Mouse (Mus musculus) kidney, embryonic 14.5 days (tissue): ENCODE data around the gene Agrp. TPM values are rescaled to one million over a fixed set of nuclear protein-coding genes. Genes with fewer than 3 reads are reported as not detected.

ENCODE experiments used
- ATAC-seq: fragments of 200-750 bp; cut with Nextera tagmentation; 2 replicates; pipeline ENCODE4 v1.8.0; 2017; ENCODE audit warnings: moderate number of reproducible peaks, mild to moderate bottlenecking, moderate TSS enrichment, moderate library complexity; ENCODE audit not compliant: low FRiP score, low TSS enrichment
- H3K27ac ChIP-seq: fragments of 300-500 bp; sonication (generic); 2 replicates; pipeline ENCODE4 v1.5.1; 2014; ENCODE audit warnings: low read depth, mild to moderate bottlenecking, low read length, moderate library complexity, mixed read lengths
- H3K27me3 ChIP-seq: fragments of 300-500 bp; sonication (generic); 2 replicates; pipeline ENCODE4 v1.6.1; 2014; ENCODE audit warnings: mild to moderate bottlenecking, low read length; ENCODE audit not compliant: control insufficient read depth, insufficient read depth
- H3K36me3 ChIP-seq: fragments of 300-500 bp; sonication (generic); 2 replicates; pipeline ENCODE4 v1.6.1; 2014; ENCODE audit warnings: low read length, mixed read lengths; ENCODE audit not compliant: control insufficient read depth, insufficient read depth
- H3K4me1 ChIP-seq: fragments of 300-500 bp; sonication (generic); 2 replicates; pipeline ENCODE4 v1.6.1; 2014; ENCODE audit warnings: low read length, mixed read lengths; ENCODE audit not compliant: control insufficient read depth, insufficient read depth
- H3K4me2 ChIP-seq: fragments of 300-500 bp; sonication (generic); replicated peaks from 2 replicates; pipeline ENCODE4 v1.6.1; 2014; ENCODE audit warnings: low read depth, mild to moderate bottlenecking, low read length
- H3K4me3 ChIP-seq: fragments of 300-500 bp; sonication (generic); 2 replicates; pipeline ENCODE4 v1.5.1; 2014; ENCODE audit warnings: mild to moderate bottlenecking, low read length
- H3K9ac ChIP-seq: fragments of 300-500 bp; sonication (generic); 2 replicates; pipeline ENCODE4 v1.6.1; 2014; ENCODE audit warnings: low read depth, mild to moderate bottlenecking, low read length, moderate library complexity
- H3K9me3 ChIP-seq: fragments of 300-500 bp; sonication (generic); 2 replicates; pipeline ENCODE4 v1.6.1; 2016; ENCODE audit warnings: low read length; ENCODE audit not compliant: control insufficient read depth
- WGBS: fragments of 180-500 bp; shearing (Covaris S2); extraction: QIAGEN DNeasy Blood & Tissue Kit; methylation state at CpG from one replicate; pipeline ENCODE4 v1.1.7; 2014; 5-methylcytosine and 5-hydroxymethylcytosine counted together
- microRNA counts: library from miRNA; unstranded; fragments of <30 nt; microRNA quantifications from one replicate; lab custom pipeline; 2017
- microRNA-seq: library from miRNA; unstranded; fragments of <30 nt; microRNA quantifications from one replicate; pipeline ENCODE4, GENCODE M21; 2016
- polyA plus RNA-seq: library from polyadenylated mRNA; unstranded; fragments of >200 nt; fragmentation: Nextera tagmentation; extraction: Ambion mirVana; gene quantifications from 2 replicates; pipeline ENCODE4 v1.2.1, GENCODE M21; 2014

Gene Agrp
- polyA plus RNA-seq, 1 experiment from 2014 or later: 1.3 TPM

DNA sequence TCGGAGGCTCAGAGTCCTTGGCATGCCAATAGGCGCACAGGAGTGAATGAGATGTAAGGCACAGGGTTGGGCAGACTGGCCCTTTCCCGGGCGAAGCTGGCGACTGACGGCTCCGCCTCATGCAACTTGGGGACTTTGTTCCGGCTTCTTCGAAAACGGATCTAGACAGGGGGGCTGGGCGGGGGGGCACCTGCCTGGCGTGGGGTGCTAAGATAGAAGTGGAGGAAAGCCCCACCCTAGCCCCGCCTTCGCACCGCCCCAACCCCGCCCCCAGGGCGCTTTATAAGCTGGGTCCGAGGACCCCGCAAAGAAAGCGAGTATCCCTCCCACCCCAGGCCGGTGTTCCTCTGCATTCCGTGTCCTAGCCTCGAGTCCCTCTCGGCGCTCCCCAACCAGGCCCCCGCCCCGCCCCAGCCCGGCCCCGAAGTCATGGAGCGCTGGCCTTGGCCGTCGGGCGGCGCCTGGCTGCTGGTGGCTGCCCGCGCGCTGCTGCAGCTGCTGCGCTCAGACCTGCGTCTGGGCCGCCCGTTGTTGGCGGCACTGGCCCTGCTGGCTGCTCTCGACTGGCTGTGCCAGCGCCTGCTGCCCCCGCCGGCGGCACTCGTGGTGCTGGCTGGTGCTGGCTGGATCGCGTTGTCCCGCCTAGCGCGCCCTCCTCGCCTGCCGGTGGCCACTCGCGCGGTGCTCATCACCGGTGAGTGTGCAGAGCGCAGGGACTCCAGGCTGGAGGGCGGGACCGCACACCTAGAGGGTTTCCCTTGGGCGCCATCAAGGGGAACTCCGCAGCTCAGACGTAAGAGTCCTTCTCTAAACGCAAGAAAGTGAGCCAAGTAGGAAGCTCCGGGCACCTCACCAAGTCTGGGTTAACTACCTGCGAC is 118.5 kb downstream of the Agrp start, which contains the start of gene Hsd11b2:
TSS of gene Hsd11b2 (plus strand) at position 320 of the 878 bp plus-strand sequence.
- peak; percentile 63 for ATAC-seq
- H3K27me3 ChIP-seq: no peaks in the 10 kb centered on the region
- H3K9me3 ChIP-seq: no peaks in the 10 kb centered on the region
- H3K9ac ChIP-seq: peak within 1 kb of the TSS; percentile 81
- peaks cover 55% of the 10 kb centered on the region for H3K4me1 ChIP-seq
- H3K27ac ChIP-seq: peak within 1 kb of the TSS; percentile 85
- H3K4me3 ChIP-seq: peak within 1 kb of the TSS; percentile 75
- H3K4me2 ChIP-seq: peak within 1 kb of the TSS; percentile 98
- peaks cover 11% of the 10 kb centered on the region; the same call in 1 of the 2 replicates for H3K36me3 ChIP-seq
- WGBS: under 1% methylated on average over 67 of the region's 68 CpGs

GRCm38 (mm10) chr8:105517346-105517745 is 119.8 kb downstream of the Agrp start:
- peaks cover 50% of the 10 kb centered on the region for H3K4me1 ChIP-seq
- H3K36me3 ChIP-seq: peaks cover under 1% of the 10 kb centered on the region; the same call in 1 of the 2 replicates
- 42% methylated on average over 8 of the region's 8 CpGs for WGBS
- no peak for ATAC-seq
- no peaks in the 10 kb centered on the region for H3K27me3 ChIP-seq
- H3K9ac ChIP-seq: no peak overlapping the region
- H3K4me2 ChIP-seq: peak overlapping the region; percentile 31
- no peaks in the 10 kb centered on the region for H3K9me3 ChIP-seq
- H3K27ac ChIP-seq: no peak overlapping the region
- peak overlapping the region; percentile 2; the same call in 1 of the 2 replicates for H3K4me3 ChIP-seq

MicroRNA genes within 50 kb of the gene (microRNA counts, 519-probe panel; counts per million panel counts)
- 3,809 counts per million, percentile 22 among the panel's probes with 10 or more counts for microRNA mmu-miR-1966 (lab: Ali Mortazavi, UCI)

Small RNA genes lying within 50 kb of the gene (microRNA-seq; reads per million reads assigned to microRNA genes)
- not detected for gene Mir1966

Other genes with a start within 250 kb of the Agrp start
- gene Kctd19, start 223.9 kb downstream of the Agrp start, polyA plus RNA-seq: not detected in 2 replicates
- 0.21 TPM in 1 of 2 replicates, not detected in the other for gene Lrrc36, start 223.8 kb downstream of the Agrp start, polyA plus RNA-seq
- 18.3 and 22.3 TPM in 2 replicates for gene Tppp3, start 165.9 kb downstream of the Agrp start, polyA plus RNA-seq
- gene Zdhhc1, start 140.5 kb downstream of the Agrp start, polyA plus RNA-seq: 27.4 and 37.3 TPM in 2 replicates
- 32.9 and 40.2 TPM in 2 replicates for gene Hsd11b2, start 118.6 kb downstream of the Agrp start, polyA plus RNA-seq
- 73.9 and 90.1 TPM in 2 replicates for gene Atp6v0d1, start 71.3 kb downstream of the Agrp start, polyA plus RNA-seq
- 17.3 and 28.4 TPM in 2 replicates for gene Ripor1, start 32.1 kb downstream of the Agrp start, polyA plus RNA-seq
- gene Ctcf, start 825 bp downstream of the Agrp start, polyA plus RNA-seq: 73.0 and 139 TPM in 2 replicates
- 0.33 and 0.65 TPM in 2 replicates for gene Carmil2, start 48.9 kb upstream of the Agrp start, polyA plus RNA-seq
- gene Acd, start 63.7 kb upstream of the Agrp start, polyA plus RNA-seq: 50.3 and 62.0 TPM in 2 replicates
- gene Pard6a, start 63.8 kb upstream of the Agrp start, polyA plus RNA-seq: 15.6 and 16.1 TPM in 2 replicates
- 0.16 TPM in 1 of 2 replicates, not detected in the other for gene 4933405L10Rik, start 70.3 kb upstream of the Agrp start, polyA plus RNA-seq
- 33.0 and 36.2 TPM in 2 replicates for gene Enkd1, start 70.8 kb upstream of the Agrp start, polyA plus RNA-seq
- gene Gfod2, start 121.3 kb upstream of the Agrp start, polyA plus RNA-seq: 11.9 and 15.8 TPM in 2 replicates
- gene Ranbp10, start 190.0 kb upstream of the Agrp start, polyA plus RNA-seq: 13.6 and 14.9 TPM in 2 replicates
- gene Tsnaxip1, start 190.3 kb upstream of the Agrp start, polyA plus RNA-seq: 0.14 and 0.27 TPM in 2 replicates
- 31.1 and 41.0 TPM in 2 replicates for gene Cenpt, start 215.9 kb upstream of the Agrp start, polyA plus RNA-seq
- gene Thap11, start 217.7 kb upstream of the Agrp start, polyA plus RNA-seq: 57.2 and 65.0 TPM in 2 replicates
- gene Nutf2, start 223.2 kb upstream of the Agrp start, polyA plus RNA-seq: 329 and 342 TPM in 2 replicates
- gene Edc4, start 243.5 kb upstream of the Agrp start, polyA plus RNA-seq: 34.9 and 49.7 TPM in 2 replicates